Mouse (Mus musculus): ENCODE data around the gene Myg1. TPM values are rescaled to one million over a fixed set of nuclear protein-coding genes. Genes with fewer than 3 reads are reported as not detected.

Gene Myg1
- 66.8 and 72.5 TPM in 2 replicates for polyA plus RNA-seq (2021; fragmentation: Nextera tagmentation)
- long read RNA-seq, experiment 1, transcript Myg1-202 (7 exons, 1,480 nt): major isoform, 43 of 61 reads
- long read RNA-seq, experiment 1, partial matches to known transcripts: 12 of 61 reads
- long read RNA-seq, experiment 1, other reads (novel, unspliced or antisense): 3 of 61 reads
- long read RNA-seq, experiment 2, transcript Myg1-202 (7 exons, 1,480 nt): major isoform, 85 of 125 reads
- long read RNA-seq, experiment 2, partial matches to known transcripts: 32 of 125 reads
- long read RNA-seq, experiment 2, other reads (novel, unspliced or antisense): 8 of 125 reads

DNA sequence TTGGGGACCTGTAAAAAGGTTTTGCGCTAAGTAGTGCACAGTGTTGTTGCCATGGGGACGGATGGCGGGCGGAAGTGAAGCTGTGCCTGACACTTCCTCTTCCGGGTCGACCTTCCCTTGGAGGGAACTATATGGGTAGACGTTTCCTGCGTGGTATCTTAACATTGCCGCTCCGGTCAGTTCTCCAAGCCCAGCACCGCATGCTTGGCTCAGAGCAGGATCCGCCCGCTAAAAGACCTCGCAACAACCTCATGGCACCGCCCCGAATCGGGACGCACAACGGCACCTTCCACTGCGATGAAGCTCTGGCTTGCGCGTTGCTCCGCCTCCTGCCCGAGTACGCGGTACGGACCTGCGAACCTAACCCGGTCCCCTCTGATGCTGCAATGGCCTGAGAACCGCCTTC lies at the start of gene Myg1:
Gene Myg1 (plus strand): TSS at position 100 of the 406 bp plus-strand sequence.

DNA sequence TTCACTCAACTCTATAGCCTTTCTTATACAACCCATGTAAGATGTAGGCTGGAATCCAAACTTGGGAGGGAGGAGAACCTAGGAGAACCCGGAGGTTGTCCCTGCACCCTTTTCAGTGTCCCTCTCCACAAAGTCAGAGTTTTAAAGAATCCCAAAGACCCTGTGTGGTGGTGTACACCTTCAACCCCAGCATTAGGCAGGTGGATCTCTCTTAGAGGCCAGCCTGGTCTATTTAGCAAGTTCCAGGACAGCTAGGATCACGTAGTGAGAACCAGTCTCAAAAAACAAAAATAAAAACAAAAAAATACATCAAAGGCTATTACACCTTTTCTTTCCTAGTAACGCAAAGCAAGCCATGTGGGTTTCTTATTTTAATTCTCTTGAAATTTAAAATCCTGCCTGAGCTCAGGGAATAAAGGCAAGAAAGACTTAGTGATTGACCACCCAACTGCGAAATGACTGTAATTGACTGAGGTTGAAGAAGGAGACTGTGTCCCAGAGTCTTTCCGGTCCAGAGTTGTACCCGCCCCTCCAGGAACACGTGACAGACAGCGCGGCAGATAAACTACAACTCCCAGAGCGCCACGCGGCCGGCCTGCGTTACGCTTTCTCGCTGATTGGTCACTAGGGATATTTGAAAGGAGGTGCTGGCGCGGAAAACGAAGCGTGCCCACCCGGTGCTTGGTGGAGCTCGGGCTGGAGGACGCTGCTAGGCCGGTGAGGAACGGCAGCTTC lies 35.7 kb upstream of the Myg1 start, which contains the start of gene Espl1:
Gene Espl1 (plus strand): TSS at position 634 of the 735 bp plus-strand sequence.

DNA sequence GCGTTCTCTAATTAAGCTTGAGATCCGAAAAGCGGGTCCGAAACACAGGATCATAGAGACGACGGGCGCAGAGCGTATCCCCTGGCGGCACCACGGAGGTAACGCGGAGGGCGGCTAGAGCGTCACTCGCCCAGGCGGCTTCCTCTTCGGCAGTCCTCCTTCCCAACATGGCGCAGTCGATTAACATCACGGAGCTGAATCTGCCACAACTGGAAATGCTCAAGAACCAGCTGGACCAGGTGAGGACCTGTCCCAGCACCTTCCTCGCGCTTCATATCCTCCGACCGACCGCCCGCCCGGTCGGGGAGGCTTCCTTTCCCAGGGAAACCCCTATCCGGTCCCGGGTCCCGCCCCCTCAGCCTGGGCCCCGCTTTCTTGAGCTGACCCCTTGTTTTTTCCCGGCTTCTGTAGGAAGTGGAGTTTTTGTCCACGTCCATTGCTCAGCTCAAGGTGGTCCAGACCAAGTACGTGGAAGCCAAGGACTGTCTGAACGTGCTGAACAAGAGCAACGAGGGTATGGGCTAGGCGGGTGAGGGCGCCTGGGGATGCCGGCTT lies 5.4 kb upstream of the Myg1 start, which contains the start of gene Pfdn5:
Gene Pfdn5 (plus strand): TSS at position 95 of the 555 bp plus-strand sequence.

GRCm38 (mm10) chr15:102350138-102350941 lies 18.8 kb downstream of the Myg1 start, which contains the start of gene Aaas:
TSS of gene Aaas (minus strand) at chr15:102350771.

DNA sequence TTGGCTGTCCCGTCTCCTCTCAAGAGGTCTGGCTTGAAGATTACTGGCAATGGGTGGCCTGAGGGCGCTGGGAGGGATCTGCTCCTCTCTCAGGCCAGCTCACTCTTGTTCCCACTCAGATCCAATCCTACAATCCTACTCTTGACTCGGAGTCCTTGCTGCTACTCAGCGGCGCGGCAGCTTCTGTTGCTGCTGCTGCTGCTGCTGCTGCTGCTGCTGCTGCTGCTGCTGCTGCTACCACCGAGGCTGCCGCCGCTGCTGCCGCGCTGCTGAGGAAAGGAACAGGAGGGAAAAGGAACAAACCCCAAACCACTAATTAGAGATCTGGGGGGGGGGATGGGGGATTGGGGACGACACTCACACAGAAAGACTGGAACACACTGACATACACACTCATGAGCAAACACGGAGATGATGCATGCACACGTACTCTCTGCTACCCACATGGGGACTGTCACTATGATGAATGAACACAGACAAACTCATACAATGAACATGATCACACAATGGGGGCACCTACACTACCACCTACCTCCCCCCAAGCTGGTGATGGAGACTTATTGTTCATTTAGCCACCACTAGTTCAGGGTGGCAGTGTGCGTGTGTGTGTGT lies 35.3 kb downstream of the Myg1 start, which contains the start of gene Sp7:
Gene Sp7 (minus strand): TSS at position 450 of the 612 bp plus-strand sequence.

Other genes with a start within 250 kb of the Myg1 start
- gene Tns2, start 231.3 kb upstream of the Myg1 start, polyA plus RNA-seq (2021; fragmentation: Nextera tagmentation): 3.7 and 6.3 TPM in 2 replicates
- gene Spryd3, start 195.5 kb upstream of the Myg1 start, polyA plus RNA-seq (2021; fragmentation: Nextera tagmentation): 24.4 and 24.7 TPM in 2 replicates
- gene Igfbp6, start 187.3 kb upstream of the Myg1 start, polyA plus RNA-seq (2021; fragmentation: Nextera tagmentation): 43.5 and 48.0 TPM in 2 replicates
- gene Soat2, start 181.2 kb upstream of the Myg1 start, polyA plus RNA-seq (2021; fragmentation: Nextera tagmentation): not detected in 2 replicates
- gene Zfp740, start 128.5 kb upstream of the Myg1 start, polyA plus RNA-seq (2021; fragmentation: Nextera tagmentation): 4.8 and 5.1 TPM in 2 replicates
- 22.5 and 23.1 TPM in 2 replicates for gene Csad, start 127.0 kb upstream of the Myg1 start, polyA plus RNA-seq (2021; fragmentation: Nextera tagmentation)
- 0.64 and 1.4 TPM in 2 replicates for gene Itgb7, start 99.8 kb upstream of the Myg1 start, polyA plus RNA-seq (2021; fragmentation: Nextera tagmentation)
- 1.7 and 2.0 TPM in 2 replicates for gene Rarg, start 74.2 kb upstream of the Myg1 start, polyA plus RNA-seq (2021; fragmentation: Nextera tagmentation)
- gene Gm9918, start 61.1 kb upstream of the Myg1 start, polyA plus RNA-seq (2021; fragmentation: Nextera tagmentation): not detected in 2 replicates
- gene Mfsd5, start 52.3 kb upstream of the Myg1 start, polyA plus RNA-seq (2021; fragmentation: Nextera tagmentation): 36.2 and 40.4 TPM in 2 replicates
- gene Espl1, start 35.4 kb upstream of the Myg1 start, polyA plus RNA-seq (2021; fragmentation: Nextera tagmentation): 0.43 and 1.2 TPM in 2 replicates
- gene Pfdn5, start 5.6 kb upstream of the Myg1 start, polyA plus RNA-seq (2021; fragmentation: Nextera tagmentation): 1,324 and 1,439 TPM in 2 replicates
- gene Aaas, start 19.1 kb downstream of the Myg1 start, polyA plus RNA-seq (2021; fragmentation: Nextera tagmentation): 17.5 and 18.6 TPM in 2 replicates
- 0.64 and 0.93 TPM in 2 replicates for gene Sp7, start 35.5 kb downstream of the Myg1 start, polyA plus RNA-seq (2021; fragmentation: Nextera tagmentation)
- gene Sp1, start 74.4 kb downstream of the Myg1 start, polyA plus RNA-seq (2021; fragmentation: Nextera tagmentation): 0.82 and 0.83 TPM in 2 replicates
- 0.65 and 0.93 TPM in 2 replicates for gene Amhr2, start 113.7 kb downstream of the Myg1 start, polyA plus RNA-seq (2021; fragmentation: Nextera tagmentation)
- gene Prr13, start 127.3 kb downstream of the Myg1 start, polyA plus RNA-seq (2021; fragmentation: Nextera tagmentation): 88.3 and 96.2 TPM in 2 replicates
- gene Pcbp2, start 138.8 kb downstream of the Myg1 start, polyA plus RNA-seq (2021; fragmentation: Nextera tagmentation): 97.3 and 100 TPM in 2 replicates
- not detected in 2 replicates for gene Gm10337, start 172.0 kb downstream of the Myg1 start, polyA plus RNA-seq (2021; fragmentation: Nextera tagmentation)
- gene Map3k12, start 185.4 kb downstream of the Myg1 start, polyA plus RNA-seq (2021; fragmentation: Nextera tagmentation): 28.2 and 31.6 TPM in 2 replicates
- gene Tarbp2, start 186.5 kb downstream of the Myg1 start, polyA plus RNA-seq (2021; fragmentation: Nextera tagmentation): 13.2 and 15.6 TPM in 2 replicates
- not detected in 2 replicates for gene Npff, start 193.2 kb downstream of the Myg1 start, polyA plus RNA-seq (2021; fragmentation: Nextera tagmentation)

All from layer of hippocampus, adult 6 months (tissue).